Mouse (Mus musculus): ENCODE data around the gene Polr2m. TPM values are rescaled to one million over a fixed set of nuclear protein-coding genes. Genes with fewer than 3 reads are reported as not detected.

Polr2m gene
- polyA plus RNA-seq, 1 experiment from 2014 or later: 292 TPM

DNA sequence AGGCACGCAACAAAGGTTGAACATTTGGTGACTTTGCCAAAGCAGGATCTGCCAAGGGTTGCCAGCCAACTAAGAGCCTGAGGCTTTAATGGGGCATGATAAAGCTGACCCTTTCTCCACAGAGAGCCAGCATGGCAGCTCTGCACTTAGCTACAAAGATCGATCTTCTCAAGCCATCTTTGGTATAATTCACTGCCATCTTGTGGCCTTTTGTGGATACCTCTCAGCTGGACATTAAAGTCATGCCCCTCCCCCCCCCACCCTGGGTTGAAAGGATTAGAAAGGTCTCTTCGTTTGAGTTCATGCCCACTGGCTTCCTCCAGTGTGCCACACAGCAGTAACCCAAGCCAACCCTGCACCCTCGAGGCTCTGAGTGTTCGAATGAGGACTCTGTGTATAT is 31.8 kb downstream of the Polr2m start:
- Histone ChIP-seq H3K4me3 (replicated peaks; ENCODE audit: low read length) (no peak overlapping the region), H3K9ac (ENCODE audit: low read length) (no peak overlapping the region), H3K27me3 (ENCODE audit: control insufficient read depth, insufficient read depth, low read length) (no peaks in the 10 kb centered on the region), H3K36me3 (ENCODE audit: control insufficient read depth, insufficient read depth, low read length) (no peaks in the 10 kb centered on the region), H3K27ac (ENCODE audit: low read length) (no peak overlapping the region), H3K4me1 (ENCODE audit: control insufficient read depth, insufficient read depth, low read length) (no peaks in the 10 kb centered on the region), H3K9me3 (replicated peaks; ENCODE audit: control insufficient read depth, low read length) (no peaks in the 10 kb centered on the region), H3K4me2 (ENCODE audit: low read depth, low read length) (no peak overlapping the region)
- WGBS: 62% methylated on average over 5 of the region's 5 CpGs
- no peak for ATAC-seq (ENCODE audit: insufficient read depth, low FRiP score)

DNA sequence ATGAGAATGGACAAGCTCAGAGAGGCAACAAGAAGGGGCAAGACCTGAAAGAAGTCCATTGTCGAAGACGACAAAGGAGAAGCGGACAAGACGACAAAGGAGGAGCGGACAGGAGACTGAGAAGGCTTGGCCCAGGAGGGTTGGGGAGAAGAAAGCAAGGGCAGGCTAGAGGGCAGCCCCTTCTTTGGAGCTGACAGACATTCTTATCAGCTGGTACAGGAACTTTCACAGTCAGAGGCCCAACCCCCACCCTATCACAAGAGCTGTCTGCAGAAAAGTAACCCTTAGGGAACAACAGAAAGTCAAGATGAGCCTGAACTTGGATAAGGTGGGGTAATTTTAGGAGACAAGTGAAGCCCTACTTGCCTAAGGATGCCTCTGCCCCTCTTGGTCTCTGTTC is 32.4 kb downstream of the Polr2m start:
- H3K4me1 ChIP-seq (ENCODE audit: control insufficient read depth, insufficient read depth, low read length): no peaks in the 10 kb centered on the region
- H3K9me3 ChIP-seq (replicated peaks; ENCODE audit: control insufficient read depth, low read length): no peaks in the 10 kb centered on the region
- H3K4me2 ChIP-seq (ENCODE audit: low read depth, low read length): no peak overlapping the region
- no peaks in the 10 kb centered on the region for H3K36me3 ChIP-seq (ENCODE audit: control insufficient read depth, insufficient read depth, low read length)
- H3K4me3 ChIP-seq (replicated peaks; ENCODE audit: low read length): no peak overlapping the region
- ATAC-seq (ENCODE audit: insufficient read depth, low FRiP score): no peak
- 84% methylated on average over 5 of the region's 5 CpGs for WGBS
- no peak overlapping the region for H3K27ac ChIP-seq (ENCODE audit: low read length)
- H3K27me3 ChIP-seq (ENCODE audit: control insufficient read depth, insufficient read depth, low read length): no peaks in the 10 kb centered on the region
- no peak overlapping the region for H3K9ac ChIP-seq (ENCODE audit: low read length)

DNA sequence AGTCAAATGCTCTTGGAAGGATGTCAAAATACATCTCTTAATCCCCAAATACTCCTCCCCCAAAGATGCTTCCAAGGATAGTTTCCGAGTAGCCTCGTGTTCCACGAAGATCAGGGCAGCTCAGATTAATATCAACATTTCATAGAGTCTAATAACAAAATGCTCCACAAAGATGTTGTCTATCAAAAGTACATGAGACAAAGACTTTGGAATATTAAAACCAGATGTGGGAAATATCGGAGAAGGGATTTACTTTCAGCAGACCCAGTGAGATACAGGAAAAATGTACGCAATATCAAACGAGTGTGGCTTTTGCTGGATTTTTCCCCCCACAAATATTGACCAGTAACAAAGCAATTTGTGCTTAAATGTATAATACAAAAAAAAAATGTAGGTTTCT is 35.1 kb downstream of the Polr2m start:
- no peak overlapping the region for H3K4me3 ChIP-seq (replicated peaks; ENCODE audit: low read length)
- H3K9ac ChIP-seq (ENCODE audit: low read length): no peak overlapping the region
- no peak for ATAC-seq (ENCODE audit: insufficient read depth, low FRiP score)
- no peaks in the 10 kb centered on the region for H3K27me3 ChIP-seq (ENCODE audit: control insufficient read depth, insufficient read depth, low read length)
- no peaks in the 10 kb centered on the region for H3K4me1 ChIP-seq (ENCODE audit: control insufficient read depth, insufficient read depth, low read length)
- no peak overlapping the region for H3K4me2 ChIP-seq (ENCODE audit: low read depth, low read length)
- no peak overlapping the region for H3K27ac ChIP-seq (ENCODE audit: low read length)
- no peaks in the 10 kb centered on the region for H3K9me3 ChIP-seq (replicated peaks; ENCODE audit: control insufficient read depth, low read length)
- 53% methylated on average over 6 of the region's 6 CpGs for WGBS
- H3K36me3 ChIP-seq (ENCODE audit: control insufficient read depth, insufficient read depth, low read length): no peaks in the 10 kb centered on the region

DNA sequence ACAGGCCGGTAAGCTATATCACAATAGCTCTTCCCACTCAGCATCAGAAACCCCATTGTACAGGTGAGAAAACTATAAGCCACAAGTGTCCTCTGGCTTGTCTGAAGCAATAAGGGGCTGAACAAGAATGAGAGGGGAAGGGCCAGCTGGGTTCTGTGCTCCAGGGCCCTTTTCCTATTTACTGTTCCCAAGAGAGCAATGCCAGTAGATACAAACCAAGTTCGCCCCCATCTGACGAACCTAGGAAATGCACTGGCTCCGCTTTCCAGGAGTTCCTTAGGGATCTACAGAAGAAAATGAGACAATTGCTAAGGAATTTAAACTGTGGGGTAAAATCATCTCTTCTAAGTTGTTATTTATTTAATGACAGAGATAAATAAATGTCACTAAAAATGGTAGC is 38.2 kb downstream of the Polr2m start:
- H3K27ac ChIP-seq (ENCODE audit: low read length): no peak overlapping the region
- H3K36me3 ChIP-seq (ENCODE audit: control insufficient read depth, insufficient read depth, low read length): no peaks in the 10 kb centered on the region
- H3K9ac ChIP-seq (ENCODE audit: low read length): no peak overlapping the region
- H3K27me3 ChIP-seq (ENCODE audit: control insufficient read depth, insufficient read depth, low read length): no peaks in the 10 kb centered on the region
- 33% methylated on average over 4 of the region's 4 CpGs for WGBS
- no peaks in the 10 kb centered on the region for H3K4me1 ChIP-seq (ENCODE audit: control insufficient read depth, insufficient read depth, low read length)
- ATAC-seq (ENCODE audit: insufficient read depth, low FRiP score): no peak
- H3K4me2 ChIP-seq (ENCODE audit: low read depth, low read length): no peak overlapping the region
- no peak overlapping the region for H3K4me3 ChIP-seq (replicated peaks; ENCODE audit: low read length)
- no peaks in the 10 kb centered on the region for H3K9me3 ChIP-seq (replicated peaks; ENCODE audit: control insufficient read depth, low read length)

DNA sequence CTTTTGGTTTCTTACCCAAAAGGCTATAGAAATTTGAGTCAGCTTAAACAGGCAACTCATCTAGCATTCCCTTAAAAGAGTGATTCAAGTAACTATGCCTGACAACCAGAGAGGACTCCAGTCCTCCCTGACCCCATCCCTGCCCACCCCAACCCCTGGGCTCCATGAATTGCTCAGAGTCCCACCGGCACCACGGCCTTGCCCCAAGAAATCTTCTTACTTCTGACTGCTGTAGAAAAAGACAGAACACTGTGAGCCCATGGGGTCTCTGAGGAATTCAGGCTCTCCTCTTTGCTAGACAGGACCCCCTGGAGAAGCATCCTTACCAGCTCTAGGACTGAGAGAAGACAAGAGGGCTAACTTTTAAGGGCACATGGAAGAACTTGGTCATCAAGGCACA is 40.4 kb downstream of the Polr2m start:
- WGBS: 76% methylated on average over 2 of the region's 2 CpGs
- no peaks in the 10 kb centered on the region for H3K36me3 ChIP-seq (ENCODE audit: control insufficient read depth, insufficient read depth, low read length)
- ATAC-seq (ENCODE audit: insufficient read depth, low FRiP score): no peak

DNA sequence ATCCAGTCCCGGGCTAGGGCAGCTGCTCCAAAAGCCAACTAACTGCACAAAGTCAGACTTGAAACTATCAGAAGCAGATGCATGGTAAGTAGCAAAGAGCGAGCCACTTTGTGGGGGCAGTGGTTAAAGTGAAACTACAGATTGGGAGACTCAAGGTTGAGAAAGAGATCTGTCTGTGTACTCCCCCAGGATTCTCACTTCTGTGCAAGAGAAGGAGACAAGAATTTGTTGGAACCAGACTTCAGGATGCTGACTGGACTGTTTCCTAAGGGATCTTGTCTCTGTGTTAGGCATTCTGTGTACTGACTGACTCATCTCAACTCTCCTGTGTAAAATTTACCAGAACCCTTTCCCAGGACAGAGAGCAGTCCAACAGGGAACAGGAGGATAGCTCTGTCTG is 47.6 kb downstream of the Polr2m start:
- no peak overlapping the region for H3K27ac ChIP-seq (ENCODE audit: low read length)
- no peak overlapping the region for H3K4me2 ChIP-seq (ENCODE audit: low read depth, low read length)
- no peaks in the 10 kb centered on the region for H3K4me1 ChIP-seq (ENCODE audit: control insufficient read depth, insufficient read depth, low read length)
- no peaks in the 10 kb centered on the region for H3K9me3 ChIP-seq (replicated peaks; ENCODE audit: control insufficient read depth, low read length)
- H3K4me3 ChIP-seq (replicated peaks; ENCODE audit: low read length): no peak overlapping the region
- H3K27me3 ChIP-seq (ENCODE audit: control insufficient read depth, insufficient read depth, low read length): no peaks in the 10 kb centered on the region
- 82% methylated on average over 2 of the region's 2 CpGs for WGBS
- ATAC-seq (ENCODE audit: insufficient read depth, low FRiP score): no peak
- no peak overlapping the region for H3K9ac ChIP-seq (ENCODE audit: low read length)
- no peaks in the 10 kb centered on the region for H3K36me3 ChIP-seq (ENCODE audit: control insufficient read depth, insufficient read depth, low read length)

More for the DNA sequence above, 40.4 kb downstream of the Polr2m start:
- Histone ChIP-seq H3K4me3 (replicated peaks; ENCODE audit: low read length) (no peak overlapping the region), H3K9ac (ENCODE audit: low read length) (no peak overlapping the region), H3K27me3 (ENCODE audit: control insufficient read depth, insufficient read depth, low read length) (no peaks in the 10 kb centered on the region), H3K4me1 (ENCODE audit: control insufficient read depth, insufficient read depth, low read length) (no peaks in the 10 kb centered on the region), H3K4me2 (ENCODE audit: low read depth, low read length) (no peak overlapping the region), H3K27ac (ENCODE audit: low read length) (no peak overlapping the region), H3K9me3 (replicated peaks; ENCODE audit: control insufficient read depth, low read length) (no peaks in the 10 kb centered on the region)

Other genes with a start within 250 kb of the Polr2m start
- 16.4 and 19.6 TPM in 2 replicates for gene Myzap, start 106.4 kb upstream of the Polr2m start, polyA plus RNA-seq (2015; fragmentation: Nextera tagmentation; extraction: Ambion mirVana)